Mouse (Mus musculus): ENCODE data around the gene Snx30. TPM values are rescaled to one million over a fixed set of nuclear protein-coding genes. Genes with fewer than 3 reads are reported as not detected.

The Snx30 gene
- polyA plus RNA-seq, 1 experiment from 2014 or later: 3.5 TPM

GRCm38 (mm10) chr4:59822119-59822518 lies 16.5 kb downstream of the Snx30 start:
- no peaks in the 10 kb centered on the region for H3K27me3 ChIP-seq (ENCODE audit: control insufficient read depth, insufficient read depth, low read length)
- no peaks in the 10 kb centered on the region for H3K9me3 ChIP-seq (ENCODE audit: control insufficient read depth, low read length)
- H3K4me1 ChIP-seq (replicated peaks; ENCODE audit: control insufficient read depth, insufficient read depth): no peaks in the 10 kb centered on the region
- ATAC-seq (ENCODE audit: low FRiP score, low TSS enrichment) (no peak), DNase-seq (ENCODE audit: low spot score) (no peak)
- no peak overlapping the region for H3K27ac ChIP-seq (replicated peaks)
- no peaks in the 10 kb centered on the region for H3K36me3 ChIP-seq (ENCODE audit: control insufficient read depth, insufficient read depth, low read length)
- 53% methylated on average over 4 of the region's 4 CpGs for WGBS
- TF ChIP-seq CTCF (IDR thresholded peaks at IDR 0.05; ENCODE audit: low read depth) (no peak), EP300 (optimal IDR thresholded peaks at IDR 0.05) (no peak)
- H3K4me2 ChIP-seq (replicated peaks; ENCODE audit: low read depth): no peak overlapping the region
- no peak overlapping the region for H3K4me3 ChIP-seq (ENCODE audit: low read depth, low read length)
- H3K9ac ChIP-seq (ENCODE audit: low read length): no peak overlapping the region

DNA sequence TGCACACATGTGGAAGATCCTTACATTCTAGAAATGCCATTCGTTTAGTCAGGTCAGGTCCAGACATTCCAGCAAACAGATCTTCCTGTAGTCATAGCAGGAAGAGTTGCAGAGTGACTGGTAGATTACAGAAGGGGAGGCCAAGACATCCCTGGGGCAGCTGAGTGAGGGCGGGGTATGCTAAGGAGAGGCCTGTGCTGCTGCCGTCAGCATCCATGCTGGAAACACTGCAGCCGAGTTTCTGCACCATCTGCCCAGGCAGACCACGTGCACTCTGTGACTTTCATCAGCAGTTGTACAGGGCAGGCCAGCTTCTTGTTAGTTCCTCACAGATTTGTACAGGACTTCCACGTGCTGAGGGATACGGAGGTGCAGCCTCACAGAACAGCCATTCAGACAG lies 17.8 kb downstream of the Snx30 start:
- 47% methylated on average over 7 of the region's 7 CpGs for WGBS
- no peaks in the 10 kb centered on the region for H3K9me3 ChIP-seq (ENCODE audit: control insufficient read depth, low read length)
- DNase-seq (ENCODE audit: low spot score) (no peak), ATAC-seq (ENCODE audit: low FRiP score, low TSS enrichment) (peak; percentile 53; the same call in 1 of the 2 replicates)
- H3K27me3 ChIP-seq (ENCODE audit: control insufficient read depth, insufficient read depth, low read length): no peaks in the 10 kb centered on the region
- H3K4me1 ChIP-seq (replicated peaks; ENCODE audit: control insufficient read depth, insufficient read depth): no peaks in the 10 kb centered on the region
- TF ChIP-seq CTCF (IDR thresholded peaks at IDR 0.05; ENCODE audit: low read depth) (no peak), EP300 (optimal IDR thresholded peaks at IDR 0.05) (no peak)
- no peak overlapping the region for H3K9ac ChIP-seq (ENCODE audit: low read length)
- no peak overlapping the region for H3K4me2 ChIP-seq (replicated peaks; ENCODE audit: low read depth)
- no peaks in the 10 kb centered on the region for H3K36me3 ChIP-seq (ENCODE audit: control insufficient read depth, insufficient read depth, low read length)
- H3K27ac ChIP-seq (replicated peaks): no peak overlapping the region
- H3K4me3 ChIP-seq (ENCODE audit: low read depth, low read length): no peak overlapping the region

DNA sequence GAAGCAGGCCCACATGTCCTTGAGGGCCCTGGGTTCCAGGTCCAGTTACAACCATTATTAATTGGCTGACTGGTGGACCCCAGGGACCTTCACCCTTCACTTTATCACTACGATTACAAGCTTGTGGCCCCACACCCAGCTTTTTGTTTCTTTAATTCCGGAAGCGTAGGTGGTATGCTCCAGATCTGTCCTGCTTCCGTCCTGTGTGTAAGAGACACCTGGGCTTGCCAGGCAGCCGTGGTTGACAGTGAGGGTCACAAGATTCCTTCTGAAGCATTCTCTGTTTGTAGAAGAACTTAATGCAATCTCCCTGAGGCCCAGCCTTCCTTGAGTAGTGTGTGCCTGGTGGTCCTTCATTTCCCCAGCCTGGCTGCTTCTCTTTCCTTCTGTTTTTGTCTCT lies 19.2 kb downstream of the Snx30 start:
- no peak for TF ChIP-seq EP300 (optimal IDR thresholded peaks at IDR 0.05)
- TF ChIP-seq CTCF (IDR thresholded peaks at IDR 0.05; ENCODE audit: low read depth): no peak
- H3K9me3 ChIP-seq (ENCODE audit: control insufficient read depth, low read length): no peaks in the 10 kb centered on the region
- 76% methylated on average over 5 of the region's 5 CpGs for WGBS
- no peak overlapping the region for H3K9ac ChIP-seq (ENCODE audit: low read length)
- H3K36me3 ChIP-seq (ENCODE audit: control insufficient read depth, insufficient read depth, low read length): no peaks in the 10 kb centered on the region
- no peak for DNase-seq (ENCODE audit: low spot score)
- no peaks in the 10 kb centered on the region for H3K27me3 ChIP-seq (ENCODE audit: control insufficient read depth, insufficient read depth, low read length)
- H3K4me3 ChIP-seq (ENCODE audit: low read depth, low read length): no peak overlapping the region
- no peaks in the 10 kb centered on the region for H3K4me1 ChIP-seq (replicated peaks; ENCODE audit: control insufficient read depth, insufficient read depth)
- no peak overlapping the region for H3K4me2 ChIP-seq (replicated peaks; ENCODE audit: low read depth)
- H3K27ac ChIP-seq (replicated peaks): no peak overlapping the region
- ATAC-seq (ENCODE audit: low FRiP score, low TSS enrichment): no peak

DNA sequence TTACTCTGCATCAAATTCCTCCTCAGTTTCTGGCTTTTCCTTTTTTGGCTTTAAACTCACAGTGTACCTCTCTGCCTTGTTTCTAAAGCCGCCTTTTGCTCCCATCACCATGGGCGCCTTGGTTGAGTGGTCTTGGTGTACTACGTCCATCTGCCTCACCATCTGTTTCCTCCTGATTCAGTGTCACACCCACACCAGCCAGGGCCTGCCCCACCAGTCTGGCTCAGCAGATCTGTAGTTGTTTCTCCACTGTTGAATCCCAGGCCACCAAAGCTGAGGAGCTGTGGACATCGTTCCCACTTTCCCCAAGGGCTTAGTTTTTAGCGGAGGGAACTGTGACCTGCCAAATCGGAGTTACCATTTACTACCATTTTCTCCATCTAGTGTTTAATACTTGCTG lies 20.0 kb downstream of the Snx30 start:
- WGBS: 84% methylated on average over 6 of the region's 6 CpGs
- no peak overlapping the region for H3K27ac ChIP-seq (replicated peaks)
- no peak overlapping the region for H3K9ac ChIP-seq (ENCODE audit: low read length)
- H3K4me1 ChIP-seq (replicated peaks; ENCODE audit: control insufficient read depth, insufficient read depth): no peaks in the 10 kb centered on the region
- no peak overlapping the region for H3K4me2 ChIP-seq (replicated peaks; ENCODE audit: low read depth)
- H3K4me3 ChIP-seq (ENCODE audit: low read depth, low read length): no peak overlapping the region
- DNase-seq (ENCODE audit: low spot score) (no peak), ATAC-seq (ENCODE audit: low FRiP score, low TSS enrichment) (no peak)
- TF ChIP-seq CTCF (IDR thresholded peaks at IDR 0.05; ENCODE audit: low read depth): no peak
- TF ChIP-seq EP300 (optimal IDR thresholded peaks at IDR 0.05): no peak
- H3K36me3 ChIP-seq (ENCODE audit: control insufficient read depth, insufficient read depth, low read length): no peaks in the 10 kb centered on the region
- H3K9me3 ChIP-seq (ENCODE audit: control insufficient read depth, low read length): no peaks in the 10 kb centered on the region
- no peaks in the 10 kb centered on the region for H3K27me3 ChIP-seq (ENCODE audit: control insufficient read depth, insufficient read depth, low read length)

- WGBS: 92% methylated on average over 5 of the region's 5 CpGs
- DNase-seq (ENCODE audit: low spot score) (no peak), ATAC-seq (ENCODE audit: low FRiP score, low TSS enrichment) (no peak)
- Histone ChIP-seq H3K4me2 (replicated peaks; ENCODE audit: low read depth) (no peak overlapping the region), H3K4me3 (ENCODE audit: low read depth, low read length) (no peak overlapping the region), H3K27ac (replicated peaks) (no peak overlapping the region), H3K27me3 (ENCODE audit: control insufficient read depth, insufficient read depth, low read length) (no peaks in the 10 kb centered on the region), H3K4me1 (replicated peaks; ENCODE audit: control insufficient read depth, insufficient read depth) (no peaks in the 10 kb centered on the region), H3K9ac (ENCODE audit: low read length) (no peak overlapping the region), H3K36me3 (ENCODE audit: control insufficient read depth, insufficient read depth, low read length) (no peaks in the 10 kb centered on the region), H3K9me3 (ENCODE audit: control insufficient read depth, low read length) (no peaks in the 10 kb centered on the region)
- no peak for TF ChIP-seq CTCF (IDR thresholded peaks at IDR 0.05; ENCODE audit: low read depth)
- no peak for TF ChIP-seq EP300 (optimal IDR thresholded peaks at IDR 0.05)
These were observed 20.7 kb downstream of the Snx30 start for GRCm38 (mm10) chr4:59826381-59826780.

DNA sequence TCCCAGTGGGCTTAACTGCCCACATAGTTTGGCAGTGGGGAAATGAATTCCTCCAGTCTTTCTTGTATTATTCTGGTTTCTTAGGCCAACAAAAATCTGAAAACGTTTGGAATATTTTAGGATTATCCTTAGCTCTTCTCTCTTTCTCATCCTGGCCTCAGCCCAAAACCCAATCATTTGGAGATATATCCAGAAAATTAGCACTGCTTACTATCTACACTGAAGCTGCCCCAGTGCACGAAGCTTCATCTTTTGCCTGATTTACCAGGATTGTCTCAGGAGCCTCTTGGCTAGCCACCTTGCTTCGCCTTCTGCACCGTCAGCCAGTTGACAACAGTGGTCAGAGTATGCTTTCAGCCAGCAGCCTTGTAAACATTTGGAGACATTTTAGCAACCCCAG lies 23.4 kb downstream of the Snx30 start:
- no peak overlapping the region for H3K4me3 ChIP-seq (ENCODE audit: low read depth, low read length)
- no peak overlapping the region for H3K4me2 ChIP-seq (replicated peaks; ENCODE audit: low read depth)
- no peak for ATAC-seq (ENCODE audit: low FRiP score, low TSS enrichment)
- no peak overlapping the region for H3K9ac ChIP-seq (ENCODE audit: low read length)
- no peak overlapping the region for H3K27ac ChIP-seq (replicated peaks)
- H3K36me3 ChIP-seq (ENCODE audit: control insufficient read depth, insufficient read depth, low read length): no peaks in the 10 kb centered on the region
- no peaks in the 10 kb centered on the region for H3K9me3 ChIP-seq (ENCODE audit: control insufficient read depth, low read length)
- no peaks in the 10 kb centered on the region for H3K4me1 ChIP-seq (replicated peaks; ENCODE audit: control insufficient read depth, insufficient read depth)
- no peak for DNase-seq (ENCODE audit: low spot score)
- no peaks in the 10 kb centered on the region for H3K27me3 ChIP-seq (ENCODE audit: control insufficient read depth, insufficient read depth, low read length)
- 49% methylated on average over 4 of the region's 4 CpGs for WGBS
- TF ChIP-seq EP300 (optimal IDR thresholded peaks at IDR 0.05): no peak
- no peak for TF ChIP-seq CTCF (IDR thresholded peaks at IDR 0.05; ENCODE audit: low read depth)
